Mouse (Mus musculus) forebrain, embryonic 14.5 days (tissue): ENCODE measurements at regions not wholly inside any gene's neighbourhood (a gene's known extent, or its start where the extent isn't known, plus 50 kb on each side); places are given as distances from the start of the nearest gene placed in this dataset.

Experiments used
- ATAC-seq: fragments of 200-750 bp; cut with Nextera tagmentation; 2 replicates; pipeline ENCODE4 v1.8.0; 2017; ENCODE audit warnings: mild to moderate bottlenecking, moderate library complexity
- DNase-seq: peaks from one replicate; pipeline ENCODE4 v3.0.0-alpha.2; 2015; ENCODE audit warnings: low spot score
- H3K27ac ChIP-seq: fragments of 300-500 bp; sonication (generic); 2 replicates; pipeline ENCODE4 v1.5.1; 2014; ENCODE audit warnings: low read depth, mild to moderate bottlenecking, control low read depth, low read length, moderate library complexity
- H3K27me3 ChIP-seq: fragments of 300-500 bp; sonication (generic); replicated peaks from 2 replicates; pipeline ENCODE4 v1.6.1; 2014; ENCODE audit warnings: low read length, control low read depth, mixed read lengths; ENCODE audit not compliant: control insufficient read depth, insufficient read depth
- H3K36me3 ChIP-seq: fragments of 300-500 bp; sonication (generic); 2 replicates; pipeline ENCODE4 v1.6.1; 2014; ENCODE audit warnings: low read length, control low read depth; ENCODE audit not compliant: control insufficient read depth, insufficient read depth
- H3K4me1 ChIP-seq: fragments of 300-500 bp; sonication (generic); 2 replicates; pipeline ENCODE4 v1.6.1; 2014; ENCODE audit warnings: antibody characterized with exemption, low read length, control low read depth; ENCODE audit not compliant: control insufficient read depth, insufficient read depth
- H3K4me2 ChIP-seq: fragments of 300-500 bp; sonication (generic); 2 replicates; pipeline ENCODE4 v1.6.1; 2014; ENCODE audit warnings: mild to moderate bottlenecking, control low read depth, low read length
- H3K4me3 ChIP-seq: fragments of 300-500 bp; sonication (generic); 2 replicates; pipeline ENCODE4 v1.5.1; 2014; ENCODE audit warnings: low read depth, low read length, control low read depth
- H3K9ac ChIP-seq: fragments of 300-500 bp; sonication (generic); 2 replicates; pipeline ENCODE4 v1.6.1; 2014; ENCODE audit warnings: mild to moderate bottlenecking, low read length, control low read depth, moderate library complexity
- H3K9me3 ChIP-seq: fragments of 300-500 bp; sonication (generic); replicated peaks from 2 replicates; pipeline ENCODE4 v1.6.1; 2016; ENCODE audit warnings: low read length, control low read depth, mixed read lengths; ENCODE audit not compliant: control insufficient read depth
- WGBS: fragments of 180-500 bp; shearing (Covaris S2); extraction: QIAGEN DNeasy Blood & Tissue Kit; methylation state at CpG from one replicate; pipeline ENCODE4 v1.1.7; 2014; 5-methylcytosine and 5-hydroxymethylcytosine counted together

DNA sequence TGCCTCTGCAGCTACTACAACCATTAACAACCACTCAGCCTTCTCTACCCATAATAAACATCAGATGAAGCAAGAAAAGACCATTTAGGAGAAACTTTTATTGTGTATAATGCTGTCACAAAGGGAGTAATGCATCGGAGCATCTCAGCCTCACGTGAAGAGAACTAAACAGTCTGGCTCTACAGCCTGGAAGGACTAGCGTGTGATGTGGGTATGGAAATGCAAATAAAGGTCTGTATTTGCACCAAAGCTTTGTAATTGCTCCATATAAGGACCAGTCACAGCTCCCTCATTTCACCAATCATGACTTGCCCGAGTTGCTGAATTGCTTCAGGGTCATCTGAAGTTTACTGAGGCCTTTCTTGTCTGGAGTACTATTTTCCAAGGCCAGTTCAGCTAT, 190.7 kb downstream of the Cep170 start:
- WGBS = 52% methylated on average over 4 of the region's 4 CpGs
- Histone ChIP-seq H3K4me2 (no peak overlapping the region), H3K27ac (no peak overlapping the region), H3K27me3 (no peaks in the 10 kb centered on the region), H3K4me3 (no peak overlapping the region), H3K4me1 (no peaks in the 10 kb centered on the region; the same call in 1 of the 2 replicates), H3K36me3 (no peaks in the 10 kb centered on the region), H3K9me3 (no peaks in the 10 kb centered on the region), H3K9ac (no peak overlapping the region)
- ATAC-seq (no peak), DNase-seq (no peak)

DNA sequence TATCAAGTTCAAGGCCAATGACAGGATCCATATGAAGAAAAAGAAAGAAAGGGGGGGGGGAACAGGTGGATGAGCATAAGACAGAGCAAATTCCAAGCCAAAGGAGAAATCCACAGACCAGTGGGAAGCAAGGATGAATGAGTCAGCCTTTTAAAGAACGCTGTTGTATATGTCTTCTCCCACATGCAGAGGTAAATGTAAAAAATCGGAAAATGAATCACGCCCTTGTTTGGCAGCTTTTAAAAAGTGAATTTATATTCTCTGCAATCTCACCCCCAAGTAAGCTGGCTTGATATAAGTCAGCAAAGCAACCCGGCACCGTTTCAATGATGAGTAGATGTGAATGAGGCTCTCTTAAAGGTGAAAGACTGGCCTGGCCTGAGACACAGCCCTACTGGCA, 191.7 kb downstream of the Cep170 start:
- WGBS = 95% methylated on average over 5 of the region's 5 CpGs
- Histone ChIP-seq H3K4me2 (no peak overlapping the region), H3K4me1 (no peaks in the 10 kb centered on the region; the same call in 1 of the 2 replicates), H3K9ac (no peak overlapping the region), H3K9me3 (no peaks in the 10 kb centered on the region), H3K27me3 (no peaks in the 10 kb centered on the region), H3K4me3 (no peak overlapping the region), H3K27ac (no peak overlapping the region), H3K36me3 (no peaks in the 10 kb centered on the region)
- no peak for ATAC-seq
- no peak for DNase-seq

DNA sequence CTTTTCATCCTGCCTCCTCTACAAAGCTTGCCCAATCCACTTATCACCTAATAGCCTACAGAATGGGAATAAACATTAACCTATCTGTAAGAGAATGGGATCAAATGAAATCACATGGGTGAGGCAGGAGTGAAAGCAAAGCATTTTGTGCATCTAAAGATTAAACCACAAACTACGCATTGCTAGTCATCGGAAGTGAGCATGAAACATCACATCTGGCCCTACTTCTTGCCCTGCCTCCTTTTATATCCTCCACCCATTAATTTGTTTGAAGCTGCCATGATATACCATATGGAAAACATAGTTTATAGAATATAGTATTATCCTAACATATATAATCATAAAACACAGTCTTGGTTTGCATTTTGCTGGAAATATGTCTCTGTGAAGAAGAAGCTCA, 192.6 kb downstream of the Cep170 start:
- Histone ChIP-seq H3K27me3 (no peaks in the 10 kb centered on the region), H3K27ac (no peak overlapping the region), H3K36me3 (no peaks in the 10 kb centered on the region), H3K4me1 (no peaks in the 10 kb centered on the region; the same call in 1 of the 2 replicates), H3K4me2 (no peak overlapping the region), H3K4me3 (no peak overlapping the region), H3K9ac (no peak overlapping the region), H3K9me3 (no peaks in the 10 kb centered on the region)
- ATAC-seq (no peak), DNase-seq (no peak)
- WGBS = 93% methylated on average over 2 of the region's 2 CpGs

DNA sequence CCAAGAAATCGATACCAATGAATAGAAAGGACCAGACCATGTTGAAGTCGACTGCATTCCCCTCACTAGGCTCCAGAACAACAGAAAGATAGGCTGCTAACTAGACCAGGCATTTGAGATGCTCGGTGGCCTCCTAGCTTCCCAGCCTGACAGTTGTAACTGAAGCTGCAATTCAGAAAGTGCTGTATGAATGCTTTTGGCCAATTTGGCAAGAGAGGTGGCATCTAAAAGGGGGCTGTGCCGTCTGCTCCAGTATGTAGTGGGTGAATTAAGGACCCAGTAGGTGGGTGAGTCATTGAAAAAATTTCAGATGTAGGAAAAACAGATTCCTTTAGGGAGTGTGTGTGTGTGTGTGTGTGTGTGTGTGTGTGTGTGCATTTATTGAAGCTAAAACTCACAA, 195.0 kb downstream of the Cep170 start:
- DNase-seq (no peak), ATAC-seq (no peak)
- no peak overlapping the region for H3K4me3 ChIP-seq
- no peaks in the 10 kb centered on the region for H3K27me3 ChIP-seq
- no peaks in the 10 kb centered on the region for H3K36me3 ChIP-seq
- WGBS = 73% methylated on average over 4 of the region's 4 CpGs
- H3K4me1 ChIP-seq = no peaks in the 10 kb centered on the region; the same call in 1 of the 2 replicates
- H3K27ac ChIP-seq = no peak overlapping the region
- no peak overlapping the region for H3K4me2 ChIP-seq
- H3K9me3 ChIP-seq = no peaks in the 10 kb centered on the region
- H3K9ac ChIP-seq = no peak overlapping the region

DNA sequence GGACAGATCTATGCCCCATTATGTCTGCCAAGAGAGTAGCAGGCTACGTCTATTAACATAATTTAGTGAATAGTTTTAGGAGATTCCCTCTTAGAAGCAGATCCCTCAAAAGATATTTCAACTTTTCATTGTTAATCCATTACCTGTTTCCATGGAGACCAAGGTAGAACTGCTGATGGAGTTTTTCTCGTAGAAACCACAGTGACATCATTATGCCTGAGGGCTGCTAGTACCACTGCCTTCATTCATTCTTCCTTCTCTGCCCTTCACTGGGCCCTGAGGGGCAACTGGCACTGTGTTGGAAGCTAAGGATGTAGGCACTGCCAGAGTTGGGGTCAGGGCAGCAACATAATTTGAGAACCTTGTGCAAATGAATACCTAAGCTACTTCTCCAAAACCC, 198.2 kb downstream of the Cep170 start:
- DNase-seq = no peak
- no peak overlapping the region for H3K27ac ChIP-seq
- no peaks in the 10 kb centered on the region for H3K9me3 ChIP-seq
- H3K9ac ChIP-seq = no peak overlapping the region
- no peaks in the 10 kb centered on the region for H3K27me3 ChIP-seq
- ATAC-seq = no peak
- 51% methylated on average over 2 of the region's 2 CpGs for WGBS
- no peak overlapping the region for H3K4me3 ChIP-seq
- H3K4me1 ChIP-seq = no peaks in the 10 kb centered on the region
- no peak overlapping the region for H3K4me2 ChIP-seq
- no peaks in the 10 kb centered on the region for H3K36me3 ChIP-seq

DNA sequence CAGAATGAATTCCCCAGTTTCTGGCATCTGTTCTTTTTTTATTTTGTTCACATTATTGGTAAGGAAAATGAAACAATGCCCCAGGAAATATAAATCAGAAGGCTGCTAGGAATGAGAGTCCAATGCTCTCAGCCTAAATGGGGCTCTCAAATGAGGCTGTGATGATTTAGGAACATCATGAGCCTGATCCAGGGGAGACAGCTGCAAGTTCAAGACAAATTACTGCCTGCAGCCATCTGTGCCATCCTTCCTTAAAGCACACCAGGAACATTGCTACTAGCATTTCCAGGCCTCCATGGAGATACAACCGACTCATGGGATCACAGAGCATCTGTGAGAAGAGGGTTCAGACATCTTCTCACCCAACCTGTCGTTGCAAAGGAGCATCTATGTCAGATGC, 219.6 kb downstream of the Cep170 start:
- Histone ChIP-seq H3K36me3 (no peaks in the 10 kb centered on the region), H3K9ac (no peak overlapping the region), H3K4me3 (no peak overlapping the region), H3K27me3 (no peaks in the 10 kb centered on the region), H3K9me3 (no peaks in the 10 kb centered on the region), H3K4me2 (no peak overlapping the region), H3K27ac (no peak overlapping the region), H3K4me1 (no peaks in the 10 kb centered on the region)
- ATAC-seq (no peak), DNase-seq (no peak)
- WGBS = 72% methylated on average over 2 of the region's 2 CpGs

DNA sequence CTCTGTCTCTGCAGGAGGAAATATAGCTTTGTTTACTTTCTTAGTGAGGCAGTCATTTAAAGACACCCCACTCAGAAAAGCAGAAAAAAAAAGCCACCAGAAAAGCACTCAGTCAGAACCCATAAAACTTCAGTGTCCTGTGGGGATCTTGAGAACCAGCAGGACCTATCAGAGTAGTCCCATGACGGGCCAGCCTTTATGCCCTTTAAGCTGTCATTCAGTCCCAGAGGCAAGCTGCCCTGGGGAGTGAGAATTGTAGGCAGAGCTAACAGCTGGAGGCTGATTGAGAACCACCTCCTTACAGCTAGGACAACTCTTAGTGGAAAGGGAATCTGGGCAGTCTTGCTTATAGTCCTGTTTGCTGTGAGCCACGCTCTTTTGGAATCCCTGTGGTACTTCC, 225.7 kb downstream of the Cep170 start:
- no peaks in the 10 kb centered on the region for H3K4me1 ChIP-seq
- 36% methylated on average over 2 of the region's 2 CpGs for WGBS

DNA sequence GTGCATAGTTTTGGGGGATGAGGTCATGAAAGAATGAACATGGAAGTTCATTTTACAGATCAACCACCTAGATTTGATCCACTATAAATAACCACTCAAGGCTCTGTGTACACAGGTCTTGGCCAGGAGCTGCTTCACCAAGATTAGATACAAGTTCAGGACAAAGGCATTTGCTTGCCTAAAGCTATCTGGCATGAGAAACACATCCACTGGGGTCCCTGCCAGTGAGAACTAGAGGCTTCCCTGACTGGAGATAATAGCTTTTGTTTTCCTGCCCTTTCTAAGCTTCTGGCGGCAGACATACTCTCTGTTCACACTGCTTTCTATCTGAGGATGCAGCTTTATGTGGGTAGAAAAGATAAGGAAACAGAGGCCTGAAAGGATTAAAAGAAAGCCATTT, 240.2 kb downstream of the Cep170 start:
- H3K4me1 ChIP-seq = no peaks in the 10 kb centered on the region
- no peaks in the 10 kb centered on the region for H3K9me3 ChIP-seq
- no peak for ATAC-seq
- 0% methylated on average over 1 of the region's 1 CpGs for WGBS
- DNase-seq = peak; percentile 21
- H3K27me3 ChIP-seq = no peaks in the 10 kb centered on the region
- no peak overlapping the region for H3K9ac ChIP-seq
- no peaks in the 10 kb centered on the region for H3K36me3 ChIP-seq
- no peak overlapping the region for H3K4me2 ChIP-seq
- no peak overlapping the region for H3K4me3 ChIP-seq
- H3K27ac ChIP-seq = no peak overlapping the region

More for the DNA sequence above, 225.7 kb downstream of the Cep170 start:
- Histone ChIP-seq H3K27ac (no peak overlapping the region), H3K9me3 (no peaks in the 10 kb centered on the region), H3K9ac (no peak overlapping the region), H3K36me3 (no peaks in the 10 kb centered on the region), H3K27me3 (no peaks in the 10 kb centered on the region), H3K4me2 (no peak overlapping the region), H3K4me3 (no peak overlapping the region)
- no peak for ATAC-seq
- DNase-seq = no peak

DNA sequence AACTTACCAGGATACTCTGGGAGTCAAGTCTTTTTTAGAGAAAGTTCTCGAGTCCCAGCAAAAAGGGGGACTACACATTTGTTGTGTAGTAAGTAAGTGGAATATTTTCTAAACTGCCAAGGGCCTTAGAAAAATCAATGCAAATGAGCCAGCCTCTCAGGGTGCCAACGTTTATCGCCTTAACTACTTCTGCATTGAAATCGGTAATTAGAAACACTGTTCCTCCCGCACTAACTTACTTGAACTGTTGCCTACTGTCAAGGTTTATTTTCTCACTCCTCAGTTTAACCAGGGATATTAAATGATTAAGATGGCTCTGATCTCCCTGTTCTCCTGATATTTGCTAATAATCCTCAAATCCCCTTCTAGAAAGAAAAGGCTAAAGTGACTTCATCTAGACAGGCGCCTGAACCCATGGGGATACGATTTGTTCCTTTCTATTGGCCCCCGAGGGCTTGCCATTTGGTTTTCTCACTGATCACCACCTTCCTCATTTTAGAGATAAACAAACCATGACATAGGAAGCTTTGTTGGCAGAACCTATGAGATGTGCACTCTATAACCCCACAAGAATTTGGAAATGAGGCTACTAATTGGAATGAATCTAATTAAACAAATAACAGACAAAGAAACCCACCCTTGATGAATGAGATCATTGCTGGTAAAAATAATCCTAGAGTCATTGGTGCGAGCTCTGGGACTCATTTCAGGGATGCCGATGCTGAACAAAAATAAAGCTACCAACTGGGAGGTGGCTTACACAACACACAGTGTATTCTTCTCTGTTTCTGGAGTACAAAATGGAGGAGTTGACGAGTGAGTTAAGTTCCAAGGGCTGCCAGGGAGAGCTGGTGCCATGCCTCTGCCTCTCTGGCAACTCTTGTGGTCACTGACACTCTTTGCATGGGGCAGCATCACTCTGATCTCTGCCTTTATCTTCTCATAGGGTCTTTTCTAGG, 255.1 kb downstream of the Cep170 start:
- peak; percentile 74 for DNase-seq
- Histone ChIP-seq H3K4me3 (no peak overlapping the region), H3K36me3 (no peaks in the 10 kb centered on the region), H3K4me1 (no peaks in the 10 kb centered on the region), H3K27ac (no peak overlapping the region), H3K9me3 (no peaks in the 10 kb centered on the region), H3K27me3 (no peaks in the 10 kb centered on the region), H3K9ac (no peak overlapping the region), H3K4me2 (no peak overlapping the region)
- WGBS = 25% methylated on average over 11 of the region's 11 CpGs
- peak; percentile 91 for ATAC-seq
